Mouse (Mus musculus) T-helper 17 cell (primary cell): ENCODE measurements around the gene Abca5.

Experiments
- in situ Hi-C, 2 experiments: fragments of 300-600 bp; cut with MboI, MseI; formaldehyde crosslinking; loops; 1 replicate in 1 of 2; 2 replicates in 1 of 2; pipeline ENCODE4 v1.15.1; 2025; ENCODE audit warnings: high pct_unique_total_duplicates in 2 of 2

Abca5 gene

GRCm38 (mm10) chr11:110306475-110307168, 30.9 kb downstream of the Abca5 start:
- in situ Hi-C loops: no loop called here

GRCm38 (mm10) chr11:110303411-110303810, 34.1 kb downstream of the Abca5 start:
- in situ Hi-C loops: no loop called here

- in situ Hi-C loops: loop anchor here in 1 of 2 experiments (10.0 kb wide), 1 partner anchor 953 kb away; no protein-coding TSS in a partner anchor
Observed at GRCm38 (mm10) chr11:110297917-110298533, 39.5 kb downstream of the Abca5 start.

- in situ Hi-C loops: loop anchor here in 1 of 2 experiments (10.0 kb wide), 1 partner anchor 946 kb away; no protein-coding TSS in a partner anchor
Observed at GRCm38 (mm10) chr11:110290586-110290985, 46.9 kb downstream of the Abca5 start.

- in situ Hi-C loops: no loop called here
Observed at GRCm38 (mm10) chr11:110288423-110288822, 49.1 kb downstream of the Abca5 start.

- in situ Hi-C loops: no loop called here
Observed at GRCm38 (mm10) chr11:110287694-110288093, 49.8 kb downstream of the Abca5 start.

- in situ Hi-C loops: no loop called here
Observed at GRCm38 (mm10) chr11:110286331-110286730, 51.2 kb downstream of the Abca5 start.

- in situ Hi-C loops: no loop called here
Observed at GRCm38 (mm10) chr11:110284849-110285248, 52.7 kb downstream of the Abca5 start.

GRCm38 (mm10) chr11:110284185-110284787, 53.2 kb downstream of the Abca5 start:
- in situ Hi-C loops: no loop called here

- in situ Hi-C loops: loop anchor here in 1 of 2 experiments (5.0 kb wide), 1 partner anchor 597 kb away; no protein-coding TSS in a partner anchor
Observed at GRCm38 (mm10) chr11:110274794-110275193, 62.7 kb downstream of the Abca5 start.

- in situ Hi-C loops: loop anchor here in 1 of 2 experiments (5.0 kb wide), 1 partner anchor 594 kb away; no protein-coding TSS in a partner anchor
Observed at GRCm38 (mm10) chr11:110271745-110272144, 65.8 kb downstream of the Abca5 start.

GRCm38 (mm10) chr11:110268244-110268844, 69.2 kb downstream of the Abca5 start:
- in situ Hi-C loops: loop anchor here (5.0 kb wide), 1 partner anchor 391 kb away; no protein-coding TSS in a partner anchor

- in situ Hi-C loops: loop anchor here (5.0 kb wide), 1 partner anchor 390 kb away; no protein-coding TSS in a partner anchor
Observed at GRCm38 (mm10) chr11:110267232-110267631, 70.3 kb downstream of the Abca5 start.

GRCm38 (mm10) chr11:110266757-110267156, 70.8 kb downstream of the Abca5 start:
- in situ Hi-C loops: loop anchor here (5.0 kb wide), 1 partner anchor 389 kb away; no protein-coding TSS in a partner anchor

- in situ Hi-C loops: no loop called here
Observed at GRCm38 (mm10) chr11:110261867-110262266, 75.6 kb downstream of the Abca5 start.

- in situ Hi-C loops: no loop called here
Observed at GRCm38 (mm10) chr11:110257911-110258310, 79.6 kb downstream of the Abca5 start.

GRCm38 (mm10) chr11:110257061-110257460, 80.5 kb downstream of the Abca5 start:
- in situ Hi-C loops: no loop called here

GRCm38 (mm10) chr11:110252256-110252655, 85.3 kb downstream of the Abca5 start:
- in situ Hi-C loops: no loop called here

GRCm38 (mm10) chr11:110251534-110251933, 86.0 kb downstream of the Abca5 start, which contains the start of gene Abca6:
Gene Abca6, minus strand, starts transcription at chr11:110251776.
- in situ Hi-C loops: no loop called here

- in situ Hi-C loops: loop anchor here in 1 of 2 experiments (25.0 kb wide), 1 partner anchor 1082 kb away; no protein-coding TSS in a partner anchor
Observed at GRCm38 (mm10) chr11:110244730-110245129, 92.8 kb downstream of the Abca5 start.

GRCm38 (mm10) chr11:110237466-110237865, 100.0 kb downstream of the Abca5 start:
- in situ Hi-C loops: loop anchor here in 1 of 2 experiments (25.0 kb wide), 1 partner anchor 1075 kb away; no protein-coding TSS in a partner anchor
